Mouse (Mus musculus) forebrain, embryonic 10.5 days (tissue): ENCODE data around the gene Pim3. TPM values are rescaled to one million over a fixed set of nuclear protein-coding genes. Genes with fewer than 3 reads are reported as not detected.

Experiments used
- DNase-seq: peaks from one replicate; pipeline ENCODE4 v3.0.0-alpha.2; 2017; ENCODE audit warnings: low spot score; ENCODE audit errors: extremely low spot score
- H3K27ac ChIP-seq: fragments of 300-500 bp; sonication (generic); 2 replicates; pipeline ENCODE4 v1.5.1; 2016; ENCODE audit warnings: mild to moderate bottlenecking
- H3K27me3 ChIP-seq: fragments of 300-500 bp; sonication (generic); 2 replicates; pipeline ENCODE4 v1.6.1; 2016; ENCODE audit warnings: mild to moderate bottlenecking; ENCODE audit not compliant: poor library complexity, severe bottlenecking
- H3K36me3 ChIP-seq: fragments of 300-500 bp; sonication (generic); replicated peaks from 2 replicates; pipeline ENCODE4 v1.6.1; 2016; ENCODE audit warnings: mild to moderate bottlenecking, moderate library complexity
- H3K4me1 ChIP-seq: fragments of 300-500 bp; sonication (generic); 2 replicates; pipeline ENCODE4 v1.6.1; 2016
- H3K4me3 ChIP-seq: fragments of 300-500 bp; sonication (generic); 2 replicates; pipeline ENCODE4 v1.5.1; 2016; ENCODE audit warnings: mild to moderate bottlenecking, moderate library complexity
- H3K9me3 ChIP-seq: fragments of 300-500 bp; sonication (generic); 2 replicates; pipeline ENCODE4 v1.6.1; 2016; ENCODE audit warnings: mild to moderate bottlenecking, moderate library complexity
- WGBS: fragments of 180-500 bp; shearing (Covaris S2); methylation state at CpG from one replicate; pipeline ENCODE4 v1.1.7; 2016; 5-methylcytosine and 5-hydroxymethylcytosine counted together
- polyA plus RNA-seq: library from polyadenylated mRNA; unstranded; fragments of >200 nt; fragmentation: Nextera tagmentation; extraction: Ambion mirVana; gene quantifications from 2 replicates; pipeline ENCODE4 v1.2.1, GENCODE M21; 2016

The Pim3 gene
- polyA plus RNA-seq, 1 experiment from 2014 or later = 40.3 TPM

- WGBS = 88% methylated on average over 10 of the region's 10 CpGs
- H3K4me3 ChIP-seq = no peak overlapping the region
- H3K4me1 ChIP-seq = peaks cover 9% of the 10 kb centered on the region
- no peak for DNase-seq
- peaks cover 14% of the 10 kb centered on the region for H3K27me3 ChIP-seq
- H3K36me3 ChIP-seq = no peaks in the 10 kb centered on the region
- no peaks in the 10 kb centered on the region for H3K9me3 ChIP-seq
- H3K27ac ChIP-seq = no peak overlapping the region
Measured at GRCm38 (mm10) chr15:88896341-88896980, 34.5 kb downstream of the Pim3 start.

DNA sequence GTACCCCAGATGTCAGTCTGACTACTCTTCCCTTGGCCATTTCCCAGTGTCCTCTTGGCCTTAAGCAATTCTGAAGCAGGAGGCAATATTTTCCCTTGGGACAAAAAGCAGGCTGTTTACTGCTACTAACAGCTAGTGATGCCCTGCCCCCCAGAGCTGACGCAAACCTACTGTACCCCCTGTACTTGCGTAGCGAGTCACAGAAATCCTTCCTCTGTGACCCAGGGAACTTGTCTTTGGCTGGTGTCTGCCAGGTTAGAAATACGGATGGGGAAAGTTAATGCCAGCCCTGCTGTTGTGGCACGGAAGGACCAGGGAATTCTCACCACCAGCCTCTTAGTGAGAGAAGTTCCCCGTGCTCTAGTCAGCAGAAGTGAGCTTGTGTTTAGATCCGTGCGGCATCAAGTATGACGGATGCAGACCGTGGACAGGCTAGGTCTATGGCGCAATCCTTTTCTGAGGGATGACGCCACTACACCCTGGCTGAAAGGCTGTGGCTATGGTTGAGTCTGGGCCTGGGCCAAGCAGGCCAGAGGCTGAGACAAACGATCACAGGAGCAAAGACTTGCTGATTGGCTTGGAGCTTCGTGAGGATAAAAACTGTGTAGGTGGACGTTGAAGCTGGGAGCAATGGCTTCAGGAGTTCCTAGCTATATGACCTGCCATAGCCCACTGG is 40.4 kb downstream of the Pim3 start:
- H3K9me3 ChIP-seq = no peaks in the 10 kb centered on the region
- H3K36me3 ChIP-seq = no peaks in the 10 kb centered on the region
- DNase-seq = no peak
- H3K27me3 ChIP-seq = no peaks in the 10 kb centered on the region
- H3K27ac ChIP-seq = no peak overlapping the region
- no peak overlapping the region for H3K4me3 ChIP-seq
- WGBS = 91% methylated on average over 15 of the region's 15 CpGs
- H3K4me1 ChIP-seq = no peaks in the 10 kb centered on the region

DNA sequence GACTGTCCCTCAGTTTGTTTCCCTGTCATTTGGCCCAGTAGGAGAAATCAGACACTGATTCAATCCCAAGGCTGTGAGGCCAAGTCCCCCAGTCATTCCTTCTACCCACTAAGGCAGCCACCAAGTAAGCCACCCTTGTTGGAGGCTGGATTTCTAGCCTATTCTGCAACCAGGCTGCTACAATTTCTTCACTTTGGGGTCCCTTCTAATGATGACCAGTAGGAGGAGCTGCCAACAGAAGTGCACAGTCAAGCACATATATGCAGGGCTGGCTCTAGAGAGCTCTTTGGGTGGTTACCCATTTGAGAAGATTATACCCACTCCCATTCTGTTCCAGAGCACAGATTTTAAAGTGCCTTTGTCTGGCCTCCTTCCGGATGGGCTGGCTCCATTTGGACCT is 41.1 kb downstream of the Pim3 start:
- 89% methylated on average over 1 of the region's 1 CpGs for WGBS
- H3K36me3 ChIP-seq = no peaks in the 10 kb centered on the region
- no peaks in the 10 kb centered on the region for H3K27me3 ChIP-seq
- no peak for DNase-seq
- no peaks in the 10 kb centered on the region for H3K4me1 ChIP-seq
- no peak overlapping the region for H3K4me3 ChIP-seq
- no peak overlapping the region for H3K27ac ChIP-seq
- H3K9me3 ChIP-seq = no peaks in the 10 kb centered on the region

DNA sequence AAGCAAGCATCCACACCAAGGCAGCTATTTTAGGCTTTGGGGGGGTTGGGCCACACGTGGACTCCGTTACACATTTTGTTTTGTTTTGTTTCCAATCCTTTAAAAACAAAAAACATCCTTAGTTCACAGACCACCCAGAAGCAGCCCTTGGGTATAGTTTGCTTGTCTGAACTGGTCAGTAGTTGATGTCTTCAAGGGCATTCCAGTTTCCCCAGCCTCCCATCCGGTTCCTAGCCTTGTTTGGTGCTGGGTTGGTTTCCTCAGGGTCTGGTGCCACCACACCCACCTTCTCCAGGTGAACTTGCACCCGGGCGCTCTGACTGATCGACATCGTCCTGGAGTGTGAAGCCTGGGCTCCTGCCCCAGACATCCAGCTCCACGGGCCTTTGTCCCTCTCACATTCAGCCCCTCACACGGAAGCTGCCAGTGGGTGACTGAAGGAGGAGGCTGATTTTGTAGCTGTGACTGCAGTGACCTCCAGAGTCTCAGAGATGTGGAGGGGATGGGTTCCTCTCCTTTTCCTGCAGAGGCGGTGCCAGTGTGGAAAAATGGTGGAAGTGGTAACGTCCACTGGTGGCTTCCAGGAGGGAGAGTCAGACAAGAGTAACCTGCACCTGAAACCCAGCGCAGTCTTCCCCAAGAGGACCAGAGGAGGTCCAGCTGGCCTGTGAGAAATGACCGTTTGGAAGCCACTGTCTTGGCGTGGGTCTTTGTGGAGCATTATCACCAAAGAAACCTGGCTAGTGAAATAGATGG is 42.2 kb downstream of the Pim3 start:
- Histone ChIP-seq H3K27me3 (no peaks in the 10 kb centered on the region), H3K36me3 (no peaks in the 10 kb centered on the region), H3K27ac (no peak overlapping the region), H3K4me3 (no peak overlapping the region), H3K4me1 (no peaks in the 10 kb centered on the region), H3K9me3 (no peaks in the 10 kb centered on the region)
- no peak for DNase-seq
- WGBS = 82% methylated on average over 14 of the region's 14 CpGs

GRCm38 (mm10) chr15:88906347-88906746 is 44.4 kb downstream of the Pim3 start:
- Histone ChIP-seq H3K4me3 (no peak overlapping the region), H3K4me1 (no peaks in the 10 kb centered on the region), H3K36me3 (no peaks in the 10 kb centered on the region), H3K27ac (no peak overlapping the region), H3K9me3 (no peaks in the 10 kb centered on the region), H3K27me3 (no peaks in the 10 kb centered on the region)
- no peak for DNase-seq
- WGBS = 71% methylated on average over 4 of the region's 4 CpGs

DNA sequence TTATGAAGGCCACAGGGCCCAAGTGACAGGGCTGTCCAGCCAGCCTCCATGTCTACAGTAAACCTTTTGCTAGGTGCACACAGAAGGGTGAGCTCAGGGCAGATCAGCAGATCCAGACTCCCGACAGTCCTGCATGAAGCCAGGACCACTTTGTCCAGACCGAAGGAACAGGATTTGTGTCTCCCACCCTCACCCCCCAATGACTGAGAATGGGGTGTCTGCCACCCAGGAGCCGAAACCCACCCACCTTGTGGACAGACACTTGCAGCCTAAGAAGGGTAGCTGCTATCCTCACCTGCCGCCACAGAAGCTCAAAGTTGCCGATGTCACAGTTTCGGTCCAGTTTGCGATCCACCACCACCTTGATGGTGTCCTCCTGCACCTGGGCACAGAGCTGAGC is 53.1 kb downstream of the Pim3 start:
- WGBS = 93% methylated on average over 7 of the region's 7 CpGs
- H3K36me3 ChIP-seq = no peaks in the 10 kb centered on the region

More for the DNA sequence above, 53.1 kb downstream of the Pim3 start:
- no peak for DNase-seq
- H3K9me3 ChIP-seq = no peaks in the 10 kb centered on the region
- H3K4me1 ChIP-seq = no peaks in the 10 kb centered on the region
- H3K27me3 ChIP-seq = no peaks in the 10 kb centered on the region
- no peak overlapping the region for H3K27ac ChIP-seq
- H3K4me3 ChIP-seq = no peak overlapping the region

Other genes with a start within 250 kb of the Pim3 start
- gene Brd1, start 128.0 kb upstream of the Pim3 start, polyA plus RNA-seq = 21.7 and 22.7 TPM in 2 replicates
- gene Zbed4, start 110.5 kb upstream of the Pim3 start, polyA plus RNA-seq = 39.6 and 40.3 TPM in 2 replicates
- 10.6 and 11.4 TPM in 2 replicates for gene Alg12, start 42.9 kb upstream of the Pim3 start, polyA plus RNA-seq
- 96.5 and 103 TPM in 2 replicates for gene Creld2, start 42.5 kb upstream of the Pim3 start, polyA plus RNA-seq
- gene Ttll8, start 92.2 kb downstream of the Pim3 start, polyA plus RNA-seq = not detected in 2 replicates
- gene Mlc1, start 116.8 kb downstream of the Pim3 start, polyA plus RNA-seq = 10.2 and 11.5 TPM in 2 replicates
- gene Mov10l1, start 120.7 kb downstream of the Pim3 start, polyA plus RNA-seq = not detected in 2 replicates
- gene Panx2, start 197.5 kb downstream of the Pim3 start, polyA plus RNA-seq = 0.54 and 0.71 TPM in 2 replicates
- 53.4 and 55.9 TPM in 2 replicates for gene Trabd, start 212.9 kb downstream of the Pim3 start, polyA plus RNA-seq
- 14.4 and 14.8 TPM in 2 replicates for gene Selenoo, start 226.9 kb downstream of the Pim3 start, polyA plus RNA-seq